Mouse (Mus musculus): ENCODE measurements around the gene Rufy4. TPM values are rescaled to one million over a fixed set of nuclear protein-coding genes. Genes with fewer than 3 reads are reported as not detected.

Rufy4 gene
- total RNA-seq, 4 experiments from 2014 or later: 0.25 TPM; not detected in 3

DNA sequence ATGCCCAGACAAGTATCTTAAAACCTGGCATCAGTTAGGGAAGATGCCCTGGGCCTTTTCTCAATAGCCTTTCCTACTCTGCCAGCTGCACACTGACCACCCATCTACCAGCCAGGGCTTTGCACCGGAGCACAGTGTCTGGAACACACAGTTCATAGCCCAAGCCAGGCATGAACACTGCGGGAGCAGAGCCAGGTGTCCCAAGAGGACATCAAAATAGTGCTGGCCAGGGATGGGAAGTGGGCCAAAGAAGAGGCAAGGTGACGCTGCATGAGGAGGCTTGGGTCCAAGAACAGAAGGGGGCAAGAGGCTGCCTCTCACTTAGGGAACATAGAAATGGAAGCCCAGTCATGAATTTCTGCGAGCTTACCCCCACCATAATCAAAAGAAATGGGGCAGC lies 19.7 kb upstream of the Rufy4 start:
- no peak for DNase-seq (ENCODE audit: low spot score in 2 of 2)

DNA sequence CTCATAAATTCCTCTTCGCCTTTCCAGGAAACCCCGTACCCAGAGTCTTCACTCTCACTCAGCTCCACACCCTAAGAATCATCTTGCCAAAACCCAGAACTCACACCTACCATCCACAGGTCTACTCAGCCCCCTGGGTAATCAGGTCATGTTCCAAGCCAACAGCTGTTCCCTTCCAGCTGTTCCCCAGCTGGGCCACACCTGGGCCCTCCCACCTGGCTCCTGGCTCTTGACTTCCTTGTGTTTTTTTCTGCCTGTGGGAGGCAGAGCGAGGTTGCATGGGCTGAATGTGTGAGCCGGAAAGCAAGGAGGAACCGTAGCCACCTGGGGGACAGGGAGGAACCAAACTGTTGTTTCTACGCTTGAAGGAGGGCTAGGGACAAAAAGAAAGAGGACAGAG lies 19.1 kb upstream of the Rufy4 start:
- DNase-seq (ENCODE audit: low spot score in 2 of 2): no peak

DNA sequence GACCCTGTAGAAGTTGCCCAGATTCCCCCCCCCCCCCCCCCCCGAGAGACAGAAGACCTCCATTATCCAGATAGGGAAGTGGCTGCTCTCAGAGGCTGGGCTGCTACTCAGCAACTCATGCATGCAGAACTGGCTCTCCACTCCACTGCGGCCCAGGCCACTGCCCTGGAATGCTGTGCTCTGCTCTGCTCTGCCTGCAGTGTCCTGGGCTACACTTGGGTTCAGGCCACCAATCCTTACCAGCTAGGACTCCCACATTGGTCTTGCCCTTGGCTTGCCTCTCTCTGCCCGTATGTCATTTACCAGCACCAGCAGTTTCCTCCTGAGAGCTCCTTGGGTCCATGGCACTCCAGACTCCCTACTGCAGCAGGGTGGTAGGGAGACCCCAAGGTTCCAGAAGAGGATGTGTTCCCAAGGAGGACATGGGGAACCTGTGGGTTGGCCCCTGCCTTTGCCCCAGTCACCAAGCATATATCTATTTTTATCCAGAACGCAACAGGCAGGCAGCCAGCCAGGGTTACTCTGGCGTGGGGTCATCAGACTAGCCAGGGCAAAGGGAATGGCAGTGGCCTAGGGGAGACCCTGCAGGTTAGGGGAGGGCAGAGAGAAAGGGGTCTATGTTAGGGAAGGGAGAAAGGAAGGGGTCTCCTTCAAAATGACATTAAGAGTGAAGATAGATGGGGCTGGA lies 17.3 kb upstream of the Rufy4 start:
- DNase-seq (ENCODE audit: low spot score in 2 of 2): no peak

DNA sequence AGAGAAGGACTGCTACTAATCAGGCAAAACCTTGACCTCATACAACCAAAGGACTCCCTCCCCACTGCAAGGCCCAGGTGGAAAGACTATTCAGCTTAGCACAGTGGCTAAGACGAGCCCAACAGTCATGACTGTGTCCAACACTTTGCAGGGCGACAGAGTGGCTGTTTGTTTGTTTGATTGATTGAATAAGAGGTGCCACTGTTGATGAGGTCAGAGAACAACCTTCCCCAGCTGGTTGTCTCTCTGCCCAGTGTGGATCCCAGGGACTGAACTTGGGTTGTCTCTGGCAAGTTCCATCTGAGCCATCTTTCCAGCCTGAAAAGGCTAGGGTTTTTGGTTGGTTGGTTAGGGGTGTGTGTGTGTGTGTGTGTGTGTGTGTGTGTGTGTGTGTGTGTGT lies 15.7 kb upstream of the Rufy4 start:
- no peak for DNase-seq (ENCODE audit: low spot score in 2 of 2)

DNA sequence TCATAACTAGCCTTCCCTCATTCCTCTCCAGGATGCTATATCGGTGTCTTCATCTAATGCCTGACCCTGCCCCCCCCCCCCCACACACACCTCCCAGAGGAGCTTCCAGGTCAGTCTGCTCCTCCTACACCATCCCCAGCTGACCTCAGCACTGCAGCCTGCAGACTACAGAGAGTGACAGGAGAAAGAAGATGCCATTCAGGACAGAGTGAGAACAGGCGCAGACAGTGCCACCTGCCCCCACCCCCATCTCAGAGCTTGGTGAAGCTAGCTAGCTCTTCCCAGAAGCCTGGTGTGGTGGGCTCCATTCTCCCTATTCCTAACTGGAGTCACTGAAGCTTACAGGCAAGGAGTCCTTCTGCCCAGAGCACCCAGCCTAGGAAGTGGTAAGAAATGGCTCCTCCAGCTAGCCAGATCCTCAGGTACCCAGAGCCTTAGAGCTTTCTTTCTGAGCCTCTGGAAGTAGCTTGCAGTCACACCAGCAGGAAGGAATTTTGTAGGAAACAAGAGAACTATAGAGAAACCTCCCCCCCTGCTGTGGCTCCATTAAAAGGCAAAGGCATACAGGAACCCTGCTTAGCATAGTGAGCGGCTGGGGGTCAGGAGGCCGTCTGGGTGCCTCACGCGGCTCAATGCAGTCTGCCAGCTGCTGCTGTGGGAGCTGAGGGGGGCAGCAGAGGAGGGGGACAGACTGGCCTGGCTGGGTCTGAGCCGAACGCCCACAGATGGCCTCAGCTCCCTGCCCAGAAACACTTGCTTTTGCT lies 14.2 kb upstream of the Rufy4 start:
- DNase-seq (ENCODE audit: low spot score in 2 of 2): no peak

DNA sequence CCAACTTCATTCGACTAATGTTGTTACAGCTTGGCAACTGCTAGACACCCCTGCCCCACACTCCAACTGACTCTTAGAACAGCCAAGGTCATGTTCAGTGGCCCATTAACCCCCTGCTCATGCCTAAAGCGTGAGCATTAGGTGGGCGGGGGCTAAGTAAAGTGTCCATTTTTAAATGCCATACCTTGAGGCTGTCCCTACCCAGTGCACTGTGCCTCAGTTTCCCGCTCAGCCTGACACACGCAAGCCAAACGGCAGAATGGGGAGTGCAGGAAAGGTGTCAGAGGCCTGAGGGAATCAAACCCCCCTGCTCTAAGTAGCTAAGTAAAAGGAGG lies 13.7 kb upstream of the Rufy4 start:
- no peak for DNase-seq (ENCODE audit: low spot score in 2 of 2)

DNA sequence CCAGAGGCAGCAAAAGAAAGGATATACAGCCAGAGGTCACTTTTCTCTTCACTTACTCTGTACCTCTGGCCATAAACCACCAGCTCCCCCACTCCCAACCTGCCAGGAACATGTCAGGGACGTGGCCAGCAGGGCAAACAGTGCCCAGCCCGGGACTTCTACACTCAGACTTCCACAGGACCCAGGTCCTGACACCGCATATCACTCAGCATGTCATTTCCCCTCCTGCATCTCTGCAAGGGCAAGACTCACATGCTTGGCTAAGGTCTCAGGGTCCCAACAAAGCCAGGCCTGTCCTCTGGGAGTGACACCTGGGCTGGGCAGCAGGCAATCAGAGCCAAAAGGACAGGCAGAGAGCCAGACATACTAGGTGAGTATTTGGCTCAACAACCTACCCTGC lies 12.3 kb upstream of the Rufy4 start:
- DNase-seq (ENCODE audit: low spot score in 2 of 2): no peak

DNA sequence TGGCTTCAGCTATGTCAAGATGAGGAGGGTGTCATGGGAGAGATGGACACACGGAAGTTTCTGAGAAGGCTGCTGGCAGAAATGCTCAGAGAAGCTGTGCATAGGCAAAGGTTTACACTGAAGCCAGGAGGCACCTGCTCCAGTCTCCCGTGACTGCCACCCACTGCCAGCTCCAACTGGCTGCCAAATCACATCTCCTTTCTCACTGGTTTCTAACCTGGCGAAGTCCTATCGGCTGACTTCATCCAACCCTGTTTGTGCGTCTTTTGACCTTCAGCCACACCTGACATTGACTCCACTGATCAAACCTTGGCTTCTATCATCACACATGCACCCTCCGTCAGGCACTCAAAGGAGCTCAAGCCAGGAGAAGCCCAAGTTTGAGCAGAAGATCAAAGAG lies 7.5 kb upstream of the Rufy4 start:
- no peak for DNase-seq (ENCODE audit: low spot score in 2 of 2)

DNA sequence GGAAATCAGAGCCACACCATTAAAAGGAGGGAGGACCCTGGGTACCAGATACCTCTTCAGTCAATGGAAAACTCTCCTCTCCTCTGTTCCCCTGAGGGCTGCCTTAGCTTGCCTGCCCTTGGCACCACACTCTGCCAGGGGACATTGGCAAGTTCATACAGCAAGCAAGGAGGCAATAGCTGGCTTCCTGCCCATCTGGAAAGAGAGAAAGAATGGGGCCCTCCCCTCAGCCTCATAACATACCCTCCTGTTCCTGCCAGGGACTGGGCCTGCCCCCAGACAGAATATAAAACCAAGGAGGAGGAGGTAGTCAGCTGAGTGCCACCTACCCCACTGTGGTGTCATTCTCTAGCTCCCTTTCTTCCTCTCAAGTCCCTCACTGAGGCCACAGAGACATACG lies 6.2 kb upstream of the Rufy4 start:
- no peak for DNase-seq (ENCODE audit: low spot score in 2 of 2)

DNA sequence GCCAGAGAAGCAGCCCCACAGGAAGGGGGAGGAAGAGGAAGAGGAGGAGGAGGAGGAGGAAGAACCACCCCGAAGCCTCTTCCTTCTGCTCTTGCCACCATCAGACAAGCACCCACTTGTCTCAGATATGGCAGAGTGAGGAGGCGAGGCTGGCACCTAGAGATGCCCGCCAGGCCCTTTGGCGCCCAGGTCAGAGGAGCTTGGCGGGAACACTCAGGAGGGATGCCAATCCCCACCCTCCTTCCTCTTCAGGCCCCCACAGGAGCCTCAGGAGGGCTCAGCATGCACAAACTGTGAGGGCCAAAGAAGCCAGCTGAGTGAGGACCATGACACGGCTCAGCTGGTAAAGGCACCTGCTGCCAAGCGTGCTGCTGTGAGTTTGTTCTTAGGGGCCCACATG lies 4.2 kb upstream of the Rufy4 start:
- DNase-seq (ENCODE audit: low spot score in 2 of 2): no peak

DNA sequence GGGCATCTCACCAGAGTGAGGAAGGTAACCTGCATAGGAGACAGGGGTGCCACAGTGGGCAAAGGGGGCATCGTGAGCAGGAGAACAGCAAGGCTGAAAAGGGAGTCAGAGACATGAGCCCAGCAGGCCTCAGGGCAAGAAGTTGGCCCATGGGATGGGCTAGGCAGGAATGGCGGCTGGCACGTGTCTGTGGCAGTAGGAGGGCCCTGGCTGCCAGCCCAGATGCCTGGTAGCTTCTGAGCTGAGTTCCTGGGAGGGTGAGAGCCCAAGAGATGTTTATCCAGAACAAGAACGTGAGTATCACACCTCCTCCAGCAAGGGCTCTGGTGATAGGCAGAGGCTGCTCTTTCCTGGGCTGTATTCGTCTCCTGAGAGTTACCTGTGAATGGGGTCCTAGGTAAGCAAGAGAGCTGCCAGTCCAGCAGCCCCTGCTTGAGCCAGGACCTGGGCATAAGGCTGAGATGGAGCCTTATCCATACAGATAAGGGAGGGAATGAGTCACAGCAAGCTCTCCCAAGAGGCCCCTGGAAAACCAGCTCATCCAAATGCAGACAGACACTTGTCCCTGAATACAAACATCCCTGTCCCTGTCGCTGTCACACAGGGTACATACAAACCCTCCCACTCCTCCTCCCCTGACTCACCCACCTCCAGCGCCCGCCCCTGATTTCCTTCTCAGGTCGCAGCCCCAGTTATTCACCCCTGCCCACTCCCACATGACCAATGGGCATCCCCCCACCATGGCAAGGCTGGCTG lies 3.3 kb upstream of the Rufy4 start:
- peak in 1 of 2 experiments; percentile 37 for DNase-seq (ENCODE audit: low spot score in 2 of 2)

DNA sequence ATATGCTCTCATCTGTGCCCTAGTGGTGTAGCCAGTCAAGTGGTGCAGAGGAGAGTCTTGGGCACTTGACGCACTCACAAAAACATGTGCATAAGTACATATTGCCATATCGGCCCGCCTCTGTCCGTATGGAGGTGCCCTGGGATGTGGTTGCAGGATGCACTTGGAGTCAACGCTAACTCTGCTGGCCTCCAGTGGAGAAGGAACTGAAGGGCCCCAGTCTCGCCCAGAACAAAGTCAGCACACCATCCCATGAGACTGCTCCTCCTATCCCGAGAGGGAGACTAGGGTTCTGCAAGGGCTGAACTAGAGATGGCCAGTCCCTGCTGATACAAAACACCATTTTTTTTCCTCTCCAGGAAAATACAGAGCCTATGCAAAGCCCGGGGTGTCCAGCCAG lies 2.1 kb upstream of the Rufy4 start:
- DNase-seq (ENCODE audit: low spot score in 2 of 2): no peak

DNA sequence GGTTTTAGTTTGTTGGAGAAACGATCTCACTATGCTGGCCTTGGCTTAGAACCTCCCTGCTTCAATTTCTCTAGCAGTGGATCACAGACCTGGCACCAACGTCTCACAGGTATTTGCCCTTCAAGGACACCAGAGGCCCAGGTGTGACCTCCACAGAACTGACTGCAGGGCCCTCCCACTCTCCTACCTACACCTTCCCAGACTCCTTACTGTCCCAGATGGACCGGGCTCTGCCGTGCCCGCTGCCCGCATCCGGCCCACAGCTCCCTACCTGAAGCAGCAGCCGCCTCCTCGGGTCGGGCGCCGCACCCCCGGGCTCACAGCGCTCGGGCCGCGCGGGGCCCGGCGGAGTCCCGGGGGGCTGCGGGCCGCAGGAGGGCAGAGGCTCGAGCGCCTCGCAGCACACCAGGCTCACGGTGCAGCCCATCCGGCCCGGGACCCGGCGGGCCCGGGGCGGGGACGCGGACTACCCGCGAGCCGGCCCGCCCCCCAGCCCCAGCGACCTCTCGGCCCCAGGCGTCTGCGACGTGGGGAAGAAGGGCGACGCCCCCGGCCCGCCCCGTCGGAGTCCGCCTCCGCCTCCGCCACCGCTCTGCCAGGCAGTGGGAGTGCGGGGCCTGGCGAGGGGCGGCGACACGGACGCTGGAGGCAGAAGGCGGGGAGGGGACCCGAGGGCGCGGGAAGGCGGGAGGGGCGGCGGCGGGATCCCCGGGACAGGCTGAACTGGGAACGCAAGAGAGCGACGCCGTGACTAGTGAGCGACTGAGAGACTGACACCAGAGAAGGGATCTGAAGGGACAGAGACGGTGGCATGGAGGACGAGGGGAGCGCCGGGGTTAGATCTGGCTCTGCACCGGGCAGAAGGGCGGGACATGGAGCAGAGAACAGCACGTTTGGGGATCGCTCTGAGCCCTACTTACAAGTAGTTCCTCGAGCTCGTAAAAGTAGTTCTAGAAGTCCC lies 1.0 kb upstream of the Rufy4 start, which contains the start of gene Tns1:
TSS of gene Tns1 (minus strand) at position 429 of the 961 bp plus-strand sequence.
- no peak for DNase-seq (ENCODE audit: low spot score in 2 of 2)

DNA sequence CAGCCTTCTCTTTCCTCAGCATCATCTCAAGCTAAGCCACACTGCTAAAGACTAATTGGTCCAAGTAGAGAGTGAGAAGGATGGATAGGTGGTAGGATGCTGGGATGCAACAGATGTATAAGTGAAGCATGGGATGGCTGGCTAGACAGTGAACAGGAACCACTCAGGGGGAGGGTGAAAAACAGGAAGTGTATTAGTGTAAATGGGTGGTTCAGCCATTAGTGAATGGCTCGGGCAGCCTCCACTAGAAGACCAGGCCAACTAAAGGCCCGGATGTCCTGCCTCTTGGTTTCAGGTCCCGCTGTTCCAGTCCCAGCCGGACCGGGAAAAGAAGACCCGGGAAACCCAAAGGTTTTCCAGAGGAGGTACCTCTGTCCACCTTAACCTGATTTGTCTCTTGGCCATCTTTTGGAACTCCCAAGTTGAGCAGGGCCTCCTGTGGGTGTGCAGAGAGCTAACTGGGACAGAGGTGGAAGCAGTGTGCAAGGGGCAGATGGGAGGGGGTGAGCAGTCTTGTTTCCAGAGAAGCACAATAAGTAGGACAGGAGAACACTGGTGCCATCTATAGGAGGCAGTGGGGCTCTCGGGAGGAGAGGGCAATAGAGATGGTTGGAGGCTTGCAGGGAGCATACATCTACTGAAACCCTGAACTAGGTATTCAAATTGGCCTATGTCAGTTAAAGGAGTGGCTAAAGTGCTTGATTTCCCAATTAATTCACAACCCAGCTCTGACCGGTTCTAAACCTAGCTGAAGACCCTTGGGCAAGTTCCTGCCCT lies 5.7 kb downstream of the Rufy4 start:
- DNase-seq (ENCODE audit: low spot score in 2 of 2): no peak

DNA sequence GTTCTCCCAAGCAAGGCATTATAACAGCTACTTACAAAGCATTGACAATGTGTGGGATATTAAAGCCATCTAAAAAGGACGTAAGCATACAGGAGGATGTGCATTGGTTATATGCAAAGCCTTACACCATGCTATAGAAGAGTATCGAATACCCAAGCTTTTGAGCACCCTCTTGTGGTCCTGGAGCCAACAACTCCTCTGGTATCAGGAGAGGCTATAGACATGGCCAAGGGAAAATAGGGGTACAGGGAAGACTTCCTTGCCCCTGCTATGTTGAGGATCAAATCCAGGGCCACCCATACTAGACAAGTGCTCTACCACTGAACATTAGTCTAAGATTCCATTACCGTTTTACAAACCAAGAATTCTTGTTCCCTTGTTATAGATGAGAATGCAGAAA lies 6.7 kb downstream of the Rufy4 start:
- no peak for DNase-seq (ENCODE audit: low spot score in 2 of 2)

DNA sequence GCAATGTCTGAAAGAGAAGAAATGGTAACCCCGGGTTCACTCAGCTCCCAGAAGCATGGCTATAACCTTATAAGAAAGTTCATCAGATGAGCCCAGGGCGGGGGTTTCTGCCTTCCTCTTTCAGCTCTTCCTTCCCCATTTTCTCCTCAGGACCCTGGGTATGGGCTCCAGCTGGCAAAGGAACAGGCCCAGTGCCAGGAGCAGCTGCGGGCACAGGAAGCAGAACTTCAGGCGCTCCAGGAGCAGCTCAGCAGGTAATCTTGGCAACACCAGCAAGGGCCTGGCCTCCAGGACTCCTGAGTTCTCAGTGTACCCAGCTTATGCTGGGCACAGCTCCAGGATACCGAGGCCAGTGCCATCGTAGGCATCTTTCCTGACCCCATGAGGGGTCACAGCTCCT lies 8.6 kb downstream of the Rufy4 start:
- no peak for DNase-seq (ENCODE audit: low spot score in 2 of 2)

DNA sequence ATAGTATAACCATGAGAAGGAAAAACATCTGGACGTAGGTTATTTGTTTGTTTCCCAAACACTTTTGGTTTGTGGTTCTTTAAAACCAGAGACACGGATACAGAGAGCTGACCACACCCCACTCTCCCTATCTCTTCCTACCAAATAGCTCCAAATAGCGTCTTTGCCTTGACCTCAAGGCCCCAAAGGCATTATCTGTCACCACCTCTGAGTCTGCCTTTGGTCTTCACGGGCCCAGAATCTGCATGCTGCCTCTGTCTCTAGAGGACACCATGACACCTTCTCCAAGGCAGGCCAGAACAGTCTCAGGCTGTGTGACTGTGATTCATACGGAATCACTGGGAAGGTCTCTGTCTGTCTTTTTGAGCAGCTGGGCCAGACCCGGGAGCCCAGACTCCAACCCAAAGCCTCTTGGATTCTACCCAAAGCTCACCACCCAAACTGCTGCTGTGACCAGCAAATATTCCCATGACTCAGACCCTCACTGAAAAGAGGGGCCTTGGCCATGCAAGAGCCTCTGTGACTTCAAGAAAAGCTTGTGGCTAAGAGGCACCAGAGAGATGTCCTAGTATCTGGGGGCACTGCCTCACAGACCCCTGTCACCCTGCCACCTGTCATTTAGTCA lies 10.1 kb downstream of the Rufy4 start:
- DNase-seq (ENCODE audit: low spot score in 2 of 2): no peak

DNA sequence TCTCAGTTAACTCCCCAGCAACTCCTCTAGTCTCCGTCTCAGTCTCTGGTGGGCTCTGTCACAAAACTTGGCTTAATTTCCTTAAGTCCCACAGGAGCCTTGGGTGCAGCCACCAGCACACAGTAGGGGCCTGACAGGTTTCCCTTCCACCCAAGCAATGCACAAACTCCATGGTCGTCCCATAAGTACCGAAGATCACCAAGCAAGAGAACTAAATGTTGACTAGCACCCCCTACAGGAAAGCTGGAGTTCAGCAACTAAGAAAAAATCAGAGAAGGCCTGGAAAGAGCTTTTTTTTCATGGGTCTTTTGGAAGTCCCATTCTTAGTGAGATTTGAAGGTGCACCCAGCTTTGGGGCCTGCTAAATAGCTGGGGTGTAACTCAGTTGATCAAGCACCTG lies 14.1 kb downstream of the Rufy4 start:
- no peak for DNase-seq (ENCODE audit: low spot score in 2 of 2)

DNA sequence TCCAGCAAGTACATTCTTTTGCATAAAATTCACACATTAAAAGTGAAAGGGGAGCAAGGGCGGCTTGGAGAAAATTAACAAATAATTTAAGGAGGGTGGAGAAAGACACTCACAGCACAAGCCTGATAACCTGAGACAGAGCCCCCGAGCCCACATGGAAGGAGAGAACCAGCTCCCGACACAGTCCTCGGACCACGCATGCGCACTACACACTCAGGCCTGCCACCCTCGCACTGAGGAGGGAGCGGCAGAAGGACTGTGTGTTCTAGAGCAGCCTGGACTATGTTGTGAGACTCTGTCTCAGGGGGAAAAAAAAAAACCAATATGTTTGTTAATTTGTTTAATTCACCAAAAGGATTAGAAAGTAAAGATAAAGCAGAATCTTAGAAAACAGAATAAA lies 16.4 kb downstream of the Rufy4 start:
- DNase-seq (ENCODE audit: low spot score in 2 of 2): peak in 1 of 2 experiments; percentile 34
